Mouse (Mus musculus) ES-Bruce4 (cell line): ENCODE measurements around the gene Crocc2.

ENCODE experiments used
- CTCF ChIP-seq: IDR thresholded peaks from one replicate; pipeline ENCODE4 v1.8.1; 2011; ENCODE audit warnings: low read depth, low read length
- EP300 ChIP-seq: IDR thresholded peaks from 2 replicates; pipeline ENCODE4 v1.6.1; 2011; ENCODE audit warnings: low read depth, low read length; ENCODE audit not compliant: insufficient read depth
- POLR2A ChIP-seq: IDR thresholded peaks from one replicate; pipeline ENCODE4 v1.8.1; 2011; ENCODE audit warnings: low read length; ENCODE audit not compliant: insufficient read depth

DNA sequence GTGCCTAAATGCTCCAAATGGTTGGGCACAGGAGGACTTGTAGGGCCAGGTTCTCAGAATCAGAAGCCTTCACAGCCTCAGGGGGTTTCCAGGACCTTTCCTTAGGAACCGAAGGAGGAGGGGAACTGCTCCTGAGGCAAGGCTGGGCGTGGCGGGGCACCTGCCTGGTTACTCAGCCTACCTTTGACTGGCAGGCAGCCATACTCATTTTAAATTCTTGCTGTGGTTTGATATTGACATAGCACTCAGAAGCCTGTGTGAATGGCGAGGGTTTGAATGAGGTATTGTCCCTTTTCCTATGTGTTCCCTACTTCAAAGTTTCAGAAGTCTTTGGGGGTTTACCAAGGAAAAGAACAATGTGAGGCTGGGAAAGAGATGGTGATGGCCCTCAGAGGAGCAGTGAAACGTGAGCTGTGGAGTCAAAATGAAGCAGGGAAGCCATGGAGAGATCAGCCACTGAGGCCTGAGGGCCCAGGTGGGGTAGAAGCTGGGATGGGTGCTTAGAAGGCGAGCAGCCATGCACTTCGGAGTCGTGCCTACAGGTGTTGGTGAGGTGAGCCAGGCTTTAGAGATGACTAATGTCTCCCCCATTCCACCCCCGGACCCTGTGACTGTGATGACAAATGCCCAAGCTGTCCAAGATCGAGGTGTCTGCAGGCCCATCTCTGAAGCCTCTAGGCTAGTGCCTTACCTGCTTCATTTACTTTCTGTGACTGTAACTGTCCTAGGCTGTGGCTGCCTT lies 38.1 kb upstream of the Crocc2 start:
- TF ChIP-seq CTCF (no peak), POLR2A (no peak), EP300 (no peak)
